Mouse (Mus musculus) central nervous system, embryonic 18 days (tissue): ENCODE measurements around the gene Olfr642. TPM values are rescaled to one million over a fixed set of nuclear protein-coding genes. Genes with fewer than 3 reads are reported as not detected.

Source experiments
- polyA plus RNA-seq: library from polyadenylated mRNA; depleted of rRNA; stranded (reverse); fragments of >200 nt; gene quantifications from 2 replicates; pipeline ENCODE4 v1.2.3, GENCODE M21; 2012; rRNA removed

The Olfr642 gene
- polyA plus RNA-seq, result not detected in 2 replicates

GRCm38 (mm10) chr7:104052566-104052965 lies at the start of gene Olfr642:
TSS of gene Olfr642 (minus strand) at chr7:104052666.

DNA sequence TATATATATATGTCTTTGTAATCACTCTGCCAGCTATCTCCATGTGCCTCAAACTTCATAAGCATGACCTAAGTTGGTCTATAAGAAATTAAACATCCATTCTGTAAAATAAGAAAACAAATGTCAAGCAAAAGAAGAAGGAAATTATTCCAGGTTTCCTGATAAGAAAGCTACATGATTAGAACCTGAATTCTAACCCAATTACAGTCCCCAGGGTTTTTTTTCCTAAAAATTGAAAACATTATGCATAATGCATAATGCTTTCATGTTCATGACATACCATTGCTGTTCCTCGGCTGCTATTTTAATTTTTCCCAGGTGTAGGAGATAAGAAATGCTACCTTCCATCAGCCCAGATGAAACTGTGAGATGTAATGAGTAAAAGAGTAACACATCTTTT lies 32.9 kb upstream of the Olfr642 start, which contains the start of gene Olfr645:
Gene Olfr645 (minus strand): TSS at position 101 of the 400 bp plus-strand sequence.

DNA sequence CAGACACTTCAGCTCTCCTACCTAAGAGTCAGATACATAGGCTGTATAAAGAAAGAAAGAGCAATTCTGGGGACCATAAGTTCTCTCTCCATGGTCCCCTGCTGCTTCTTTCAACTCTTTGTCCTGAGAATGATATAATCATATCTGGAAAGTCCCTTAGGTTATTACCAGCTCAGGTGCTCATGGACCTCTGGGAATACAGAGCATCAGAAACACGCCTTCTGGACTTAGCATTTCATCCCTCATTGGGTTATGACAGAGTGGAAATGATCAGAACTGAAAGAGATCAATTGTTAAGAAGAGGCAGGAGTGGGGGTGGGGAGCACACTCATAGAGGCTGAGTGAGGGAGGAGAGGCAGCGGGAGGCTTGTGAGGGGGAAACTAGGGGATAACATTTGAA lies 19.3 kb upstream of the Olfr642 start, which contains the start of gene Olfr644:
Gene Olfr644 (minus strand): TSS at position 101 of the 400 bp plus-strand sequence.

DNA sequence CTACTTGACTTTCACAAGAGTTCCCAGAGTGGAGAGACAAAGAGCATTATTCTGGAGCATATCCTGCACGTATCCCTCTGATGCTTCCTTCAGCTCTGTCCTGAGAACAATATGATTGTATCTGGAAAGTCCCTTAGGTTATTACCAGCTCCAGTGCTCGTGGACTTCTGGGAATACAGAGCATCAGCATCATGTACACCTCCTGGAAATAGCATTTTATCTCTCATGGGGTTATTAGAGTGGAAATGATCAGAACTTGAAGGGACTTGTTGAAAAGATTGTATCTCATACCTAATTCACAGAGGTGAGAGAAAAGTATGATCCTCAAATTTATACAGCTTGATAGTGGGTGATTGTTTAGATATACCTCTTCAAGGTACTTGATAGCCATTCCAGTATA lies 8.9 kb upstream of the Olfr642 start, which contains the start of gene 4930516K23Rik:
Gene 4930516K23Rik (minus strand): TSS at position 101 of the 400 bp plus-strand sequence.

GRCm38 (mm10) chr7:104035145-104035544 lies 17.3 kb downstream of the Olfr642 start, which contains the start of gene Olfr641:
TSS of gene Olfr641 (plus strand) at chr7:104035445.

GRCm38 (mm10) chr7:104025473-104025872 lies 27.0 kb downstream of the Olfr642 start, which contains the start of gene Olfr640:
TSS of gene Olfr640 (minus strand) at chr7:104025573.

DNA sequence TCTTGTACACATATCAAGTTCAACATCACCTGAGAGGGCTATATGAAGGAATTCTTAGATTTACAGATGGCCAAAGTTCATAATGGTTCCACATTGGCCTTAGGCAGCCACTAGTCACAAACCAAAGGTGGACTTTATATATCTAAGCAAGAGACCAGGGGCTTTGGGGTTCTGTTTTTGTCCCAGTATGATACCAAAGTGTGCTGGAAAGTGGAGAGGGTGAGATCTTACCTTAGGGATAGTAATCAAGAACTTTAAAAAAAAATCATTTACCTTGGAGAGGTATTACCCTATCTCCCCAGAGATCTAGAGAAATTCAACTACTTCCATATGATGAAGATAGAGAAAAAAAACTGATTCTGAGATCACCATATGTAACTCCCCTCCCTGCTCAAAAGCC lies 35.3 kb downstream of the Olfr642 start, which contains the start of gene Olfr639:
Gene Olfr639 (minus strand): TSS at position 101 of the 400 bp plus-strand sequence.

DNA sequence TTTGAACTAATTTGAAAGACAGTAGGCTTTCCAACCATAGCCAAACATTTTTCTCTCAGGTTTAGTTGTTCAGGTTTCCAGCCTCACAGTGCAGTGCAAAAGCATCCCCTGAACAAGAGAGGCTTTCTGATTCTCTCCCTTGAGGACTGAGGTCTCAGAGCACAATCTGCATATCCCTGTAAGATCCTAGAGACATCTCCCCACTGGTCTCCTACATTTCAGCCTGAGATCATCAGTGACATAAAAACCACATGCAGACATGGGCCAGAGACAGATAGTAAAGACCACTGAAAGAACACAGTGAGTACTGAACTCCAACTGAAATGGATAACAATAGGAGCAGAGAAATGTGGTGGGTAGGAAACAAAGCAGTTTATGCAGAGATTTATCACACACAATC lies 54.0 kb downstream of the Olfr642 start, which contains the start of gene Olfr638:
Gene Olfr638 (plus strand): TSS at position 301 of the 400 bp plus-strand sequence.

Other genes starting within 250 kb of the Olfr642 start
- 211 and 248 TPM in 2 replicates for gene Hbb-bt, start 238.7 kb downstream of the Olfr642 start, polyA plus RNA-seq
- 1,468 and 1,656 TPM in 2 replicates for gene Hbb-bs, start 224.6 kb downstream of the Olfr642 start, polyA plus RNA-seq
- gene Hbb-bh2, start 212.1 kb downstream of the Olfr642 start, polyA plus RNA-seq, result not detected in 2 replicates
- not detected in 2 replicates for gene Hbb-bh1, start 209.5 kb downstream of the Olfr642 start, polyA plus RNA-seq
- gene Hbb-y, start 199.4 kb downstream of the Olfr642 start, polyA plus RNA-seq, result 1.0 and 1.8 TPM in 2 replicates
- gene Olfr66, start 166.4 kb downstream of the Olfr642 start, polyA plus RNA-seq, result not detected in 2 replicates
- not detected in 2 replicates for gene Olfr64, start 158.2 kb downstream of the Olfr642 start, polyA plus RNA-seq
- not detected in 2 replicates for gene Olfr65, start 149.2 kb downstream of the Olfr642 start, polyA plus RNA-seq
- not detected in 2 replicates for gene Olfr631, start 123.8 kb downstream of the Olfr642 start, polyA plus RNA-seq
- 0.03 TPM in 1 of 2 replicates, not detected in the other for gene Olfr632, start 118.3 kb downstream of the Olfr642 start, polyA plus RNA-seq
- not detected in 2 replicates for gene Olfr633, start 108.2 kb downstream of the Olfr642 start, polyA plus RNA-seq
- gene Olfr635, start 81.5 kb downstream of the Olfr642 start, polyA plus RNA-seq, result not detected in 2 replicates
- gene Olfr638, start 53.9 kb downstream of the Olfr642 start, polyA plus RNA-seq, result not detected in 2 replicates
- 0.01 TPM in 1 of 2 replicates, not detected in the other for gene Olfr639, start 35.4 kb downstream of the Olfr642 start, polyA plus RNA-seq
- gene Olfr640, start 27.1 kb downstream of the Olfr642 start, polyA plus RNA-seq, result not detected in 2 replicates
- not detected in 2 replicates for gene Olfr641, start 17.2 kb downstream of the Olfr642 start, polyA plus RNA-seq
- not detected in 2 replicates for gene 4930516K23Rik, start 8.8 kb upstream of the Olfr642 start, polyA plus RNA-seq
- gene Olfr644, start 19.2 kb upstream of the Olfr642 start, polyA plus RNA-seq, result not detected in 2 replicates
- gene Olfr645, start 32.8 kb upstream of the Olfr642 start, polyA plus RNA-seq, result not detected in 2 replicates
- gene Olfr646, start 52.2 kb upstream of the Olfr642 start, polyA plus RNA-seq, result not detected in 2 replicates
- not detected in 2 replicates for gene Ubqln5, start 77.2 kb upstream of the Olfr642 start, polyA plus RNA-seq
- not detected in 2 replicates for gene Olfr643, start 84.7 kb upstream of the Olfr642 start, polyA plus RNA-seq
- not detected in 2 replicates for gene Ubqln3, start 90.6 kb upstream of the Olfr642 start, polyA plus RNA-seq
- not detected in 2 replicates for gene Ubqlnl, start 97.9 kb upstream of the Olfr642 start, polyA plus RNA-seq
- gene Olfm5, start 112.2 kb upstream of the Olfr642 start, polyA plus RNA-seq, result 0.17 TPM in 1 of 2 replicates, not detected in the other
- gene Olfr648, start 130.7 kb upstream of the Olfr642 start, polyA plus RNA-seq, result 0.17 and 0.18 TPM in 2 replicates
- not detected in 2 replicates for gene Olfr649, start 143.3 kb upstream of the Olfr642 start, polyA plus RNA-seq
- 0.39 and 0.59 TPM in 2 replicates for gene Trim6, start 166.1 kb upstream of the Olfr642 start, polyA plus RNA-seq
- 2.1 and 3.1 TPM in 2 replicates for gene Trim34a, start 191.8 kb upstream of the Olfr642 start, polyA plus RNA-seq
- gene Trim5, start 235.4 kb upstream of the Olfr642 start, polyA plus RNA-seq, result 0.16 and 0.21 TPM in 2 replicates